Mouse (Mus musculus) embryonic facial prominence, embryonic 14.5 days (tissue): Measurements from ENCODE around the gene Efna2. TPM values are rescaled to one million over a fixed set of nuclear protein-coding genes. Genes with fewer than 3 reads are reported as not detected.

Experiments
- ATAC-seq: fragments of 200-750 bp; cut with Nextera tagmentation; 2 replicates; pipeline ENCODE4 v1.8.0; 2017; ENCODE audit warnings: low read depth, moderate number of reproducible peaks, moderate TSS enrichment
- DNase-seq: peaks from one replicate; pipeline ENCODE4 v3.0.0-alpha.2; 2015; ENCODE audit warnings: low spot score
- H3K27ac ChIP-seq: fragments of 300-500 bp; sonication (generic); replicated peaks from 2 replicates; pipeline ENCODE4 v1.5.1; 2014; ENCODE audit warnings: low read depth, mild to moderate bottlenecking, low read length, moderate library complexity
- H3K27me3 ChIP-seq: fragments of 300-500 bp; sonication (generic); replicated peaks from 2 replicates; pipeline ENCODE4 v1.6.1; 2014; ENCODE audit warnings: low read length; ENCODE audit not compliant: control insufficient read depth, insufficient read depth
- H3K36me3 ChIP-seq: fragments of 300-500 bp; sonication (generic); 2 replicates; pipeline ENCODE4 v1.6.1; 2014; ENCODE audit warnings: low read length, mixed read lengths; ENCODE audit not compliant: control insufficient read depth, insufficient read depth
- H3K4me1 ChIP-seq: fragments of 300-500 bp; sonication (generic); 2 replicates; pipeline ENCODE4 v1.6.1; 2014; ENCODE audit warnings: antibody characterized with exemption, low read length; ENCODE audit not compliant: control insufficient read depth, insufficient read depth
- H3K4me2 ChIP-seq: fragments of 300-500 bp; sonication (generic); 2 replicates; pipeline ENCODE4 v1.6.1; 2014; ENCODE audit warnings: low read depth, mild to moderate bottlenecking, low read length, moderate library complexity, mixed read lengths
- H3K4me3 ChIP-seq: fragments of 300-500 bp; sonication (generic); 2 replicates; pipeline ENCODE4 v1.5.1; 2014; ENCODE audit warnings: low read depth, mild to moderate bottlenecking, low read length
- H3K9ac ChIP-seq: fragments of 300-500 bp; sonication (generic); 2 replicates; pipeline ENCODE4 v1.6.1; 2014; ENCODE audit warnings: low read depth, mild to moderate bottlenecking, low read length, moderate library complexity, mixed read lengths
- H3K9me3 ChIP-seq: fragments of 300-500 bp; sonication (generic); 2 replicates; pipeline ENCODE4 v1.6.1; 2016; ENCODE audit warnings: low read length; ENCODE audit not compliant: control insufficient read depth
- WGBS: fragments of 180-500 bp; shearing (Covaris S2); extraction: QIAGEN DNeasy Blood & Tissue Kit; methylation state at CpG from one replicate; pipeline ENCODE4 v1.1.7; 2014; 5-methylcytosine and 5-hydroxymethylcytosine counted together
- polyA plus RNA-seq: library from polyadenylated mRNA; unstranded; fragments of >200 nt; fragmentation: Nextera tagmentation; extraction: Ambion mirVana; gene quantifications from 2 replicates; pipeline ENCODE4 v1.2.1, GENCODE M21; 2014

The Efna2 gene
- polyA plus RNA-seq, 1 experiment from 2014 or later = 20.9 TPM

DNA sequence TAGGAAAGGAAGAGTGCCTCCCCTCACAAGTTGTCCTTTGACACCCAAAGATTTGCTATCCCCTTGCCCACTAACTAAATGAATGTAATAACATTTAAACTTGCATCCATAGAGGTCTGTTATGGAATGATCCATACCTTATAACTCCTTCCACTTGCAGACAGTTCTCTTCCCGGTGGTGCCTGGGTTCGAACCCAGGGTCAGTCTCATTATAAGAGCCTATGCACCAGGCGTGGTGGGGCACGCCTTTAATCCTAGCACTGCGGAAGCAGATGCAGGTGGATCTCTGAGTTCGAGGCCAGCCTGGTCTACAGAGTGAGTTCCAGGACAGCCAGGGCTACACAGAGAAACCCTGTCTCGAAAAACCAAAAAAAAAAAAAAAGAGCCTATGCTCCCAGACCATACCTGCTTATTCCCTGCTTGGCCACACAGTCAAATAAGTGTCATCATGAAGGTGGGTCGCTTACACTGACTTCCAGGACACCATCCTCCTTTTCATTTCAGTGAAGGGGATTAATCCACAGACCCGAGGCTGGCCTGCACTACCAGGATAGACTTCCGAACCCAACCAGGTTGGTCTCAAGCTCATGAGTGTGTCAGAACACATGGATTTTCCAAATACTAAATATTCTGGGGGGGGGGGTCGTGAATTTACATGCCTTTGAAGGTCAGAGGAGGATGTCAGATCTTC is 39.2 kb upstream of the Efna2 start:
- no peak for DNase-seq
- H3K4me3 ChIP-seq = no peak overlapping the region
- WGBS = 75% methylated on average over 11 of the region's 11 CpGs
- no peak overlapping the region for H3K9ac ChIP-seq
- 0 out of 2 replicates have a peak overlapping the region, but pooled peaks have one; percentile 84 for H3K27ac ChIP-seq
- H3K9me3 ChIP-seq = 0 out of 2 replicates have a peak, but pooled peaks cover 3% of the 10 kb centered on the region
- H3K36me3 ChIP-seq = peaks cover 24% of the 10 kb centered on the region
- ATAC-seq = no peak
- peaks cover 24% of the 10 kb centered on the region for H3K27me3 ChIP-seq
- no peak overlapping the region for H3K4me2 ChIP-seq
- H3K4me1 ChIP-seq = peaks cover 23% of the 10 kb centered on the region

DNA sequence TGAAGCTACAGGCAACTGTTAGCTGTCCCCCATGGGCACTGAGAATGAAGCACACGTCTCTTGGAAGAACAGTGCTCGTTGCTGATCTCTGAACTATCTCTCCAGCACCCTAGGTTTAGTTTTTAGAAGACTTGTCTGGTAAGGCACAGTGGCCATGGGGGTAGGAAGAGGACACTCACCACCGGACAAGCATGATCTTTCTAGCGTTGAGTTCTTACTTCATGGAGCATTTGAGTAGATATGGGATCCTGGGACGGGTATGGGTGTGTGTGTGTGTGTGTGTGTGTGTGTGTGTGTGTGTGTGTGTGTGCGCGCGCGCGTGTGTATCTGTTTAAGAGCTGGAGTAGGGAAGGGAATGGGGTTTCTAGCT is 38.6 kb upstream of the Efna2 start, which contains the start of gene Cbarp:
TSS of gene Cbarp (minus strand) at position 170 of the 370 bp plus-strand sequence.
- DNase-seq = no peak
- no peak for ATAC-seq
- peak within 1 kb of the TSS; percentile 96 for H3K4me2 ChIP-seq
- 73% methylated on average over 10 of the region's 10 CpGs for WGBS
- H3K36me3 ChIP-seq = peaks cover 28% of the 10 kb centered on the region
- peaks cover 23% of the 10 kb centered on the region for H3K4me1 ChIP-seq
- peaks cover 22% of the 10 kb centered on the region for H3K27me3 ChIP-seq
- H3K4me3 ChIP-seq = peak within 1 kb of the TSS; percentile 76
- H3K27ac ChIP-seq = peak within 1 kb of the TSS; percentile 84
- 0 out of 2 replicates have a peak, but pooled peaks cover 3% of the 10 kb centered on the region for H3K9me3 ChIP-seq
- H3K9ac ChIP-seq = peak within 1 kb of the TSS; percentile 52

- peak overlapping the region; percentile 52 for H3K9ac ChIP-seq
- peak; percentile 71 for ATAC-seq
- peak overlapping the region; percentile 86 for H3K4me2 ChIP-seq
- peak overlapping the region; percentile 84 for H3K27ac ChIP-seq
- peak; percentile 97 for DNase-seq
- WGBS = 0% methylated on average over 28 of the region's 29 CpGs
- H3K9me3 ChIP-seq = no peaks in the 10 kb centered on the region
- peaks cover 23% of the 10 kb centered on the region for H3K4me1 ChIP-seq
- H3K4me3 ChIP-seq = peak overlapping the region; percentile 76
- peaks cover 28% of the 10 kb centered on the region for H3K36me3 ChIP-seq
- H3K27me3 ChIP-seq = peaks cover 17% of the 10 kb centered on the region
Observed at GRCm38 (mm10) chr10:80141243-80141642, 38.0 kb upstream of the Efna2 start.

- Histone ChIP-seq H3K27ac (peak overlapping the region; percentile 84), H3K4me2 (peak overlapping the region; percentile 86), H3K4me3 (peak overlapping the region; percentile 76), H3K9me3 (no peaks in the 10 kb centered on the region), H3K4me1 (peaks cover 20% of the 10 kb centered on the region), H3K27me3 (peaks cover 9% of the 10 kb centered on the region; the same call in 1 of the 2 replicates), H3K9ac (peak overlapping the region; percentile 90), H3K36me3 (peaks cover 28% of the 10 kb centered on the region)
- ATAC-seq (peak; percentile 88), DNase-seq (peak; percentile 100)
- 2% methylated on average over 43 of the region's 43 CpGs for WGBS
Observed at GRCm38 (mm10) chr10:80141786-80142529, 37.3 kb upstream of the Efna2 start.

GRCm38 (mm10) chr10:80142530-80142925 is 36.8 kb upstream of the Efna2 start:
- peak overlapping the region; percentile 73 for H3K27ac ChIP-seq
- peak overlapping the region; percentile 86 for H3K4me2 ChIP-seq
- H3K27me3 ChIP-seq = peaks cover 4% of the 10 kb centered on the region; the same call in 1 of the 2 replicates
- peak overlapping the region; percentile 90 for H3K9ac ChIP-seq
- peak overlapping the region; percentile 76 for H3K4me3 ChIP-seq
- peaks cover 28% of the 10 kb centered on the region for H3K36me3 ChIP-seq
- DNase-seq (no peak), ATAC-seq (no peak)
- H3K4me1 ChIP-seq = peaks cover 14% of the 10 kb centered on the region
- no peaks in the 10 kb centered on the region for H3K9me3 ChIP-seq
- WGBS = 0% methylated on average over 14 of the region's 15 CpGs

GRCm38 (mm10) chr10:80143664-80144063 is 35.6 kb upstream of the Efna2 start:
- Histone ChIP-seq H3K9ac (0 out of 2 replicates have a peak overlapping the region, but pooled peaks have one; percentile 9), H3K36me3 (peaks cover 28% of the 10 kb centered on the region), H3K9me3 (no peaks in the 10 kb centered on the region), H3K4me3 (no peak overlapping the region), H3K4me1 (0 out of 2 replicates have a peak, but pooled peaks cover 4% of the 10 kb centered on the region), H3K27me3 (no peaks in the 10 kb centered on the region), H3K4me2 (no peak overlapping the region), H3K27ac (no peak overlapping the region)
- 91% methylated on average over 7 of the region's 7 CpGs for WGBS
- DNase-seq (no peak), ATAC-seq (no peak)

GRCm38 (mm10) chr10:80144159-80144558 is 35.1 kb upstream of the Efna2 start:
- Histone ChIP-seq H3K27ac (no peak overlapping the region), H3K36me3 (peaks cover 28% of the 10 kb centered on the region), H3K4me1 (0 out of 2 replicates have a peak, but pooled peaks cover 4% of the 10 kb centered on the region), H3K27me3 (no peaks in the 10 kb centered on the region), H3K4me2 (no peak overlapping the region), H3K9ac (peak overlapping the region; percentile 16; the same call in 1 of the 2 replicates), H3K4me3 (no peak overlapping the region), H3K9me3 (no peaks in the 10 kb centered on the region)
- DNase-seq (no peak), ATAC-seq (no peak)
- 93% methylated on average over 12 of the region's 12 CpGs for WGBS

GRCm38 (mm10) chr10:80144864-80145838 is 34.1 kb upstream of the Efna2 start:
- H3K4me3 ChIP-seq = no peak overlapping the region
- no peaks in the 10 kb centered on the region for H3K9me3 ChIP-seq
- no peak overlapping the region for H3K9ac ChIP-seq
- H3K27me3 ChIP-seq = no peaks in the 10 kb centered on the region
- 71% methylated on average over 20 of the region's 20 CpGs for WGBS
- H3K27ac ChIP-seq = no peak overlapping the region
- H3K36me3 ChIP-seq = peaks cover 34% of the 10 kb centered on the region
- no peak overlapping the region for H3K4me2 ChIP-seq
- 0 out of 2 replicates have a peak, but pooled peaks cover 4% of the 10 kb centered on the region for H3K4me1 ChIP-seq
- DNase-seq = no peak
- ATAC-seq = no peak
